Mouse (Mus musculus) midbrain, embryonic 13.5 days (tissue): ENCODE data around the gene Ube2o. TPM values are rescaled to one million over a fixed set of nuclear protein-coding genes. Genes with fewer than 3 reads are reported as not detected.

Experiments used
- ATAC-seq: fragments of 200-750 bp; cut with Nextera tagmentation; 2 replicates; pipeline ENCODE4 v1.8.0; 2017; ENCODE audit warnings: mild to moderate bottlenecking, moderate TSS enrichment, moderate library complexity
- H3K27ac ChIP-seq: fragments of 300-500 bp; sonication (generic); 2 replicates; pipeline ENCODE4 v1.5.1; 2015; ENCODE audit warnings: inconsistent platforms, mild to moderate bottlenecking, moderate library complexity
- H3K27me3 ChIP-seq: fragments of 300-500 bp; sonication (generic); 2 replicates; pipeline ENCODE4 v1.6.1; 2015; ENCODE audit warnings: mild to moderate bottlenecking, inconsistent platforms
- H3K36me3 ChIP-seq: fragments of 300-500 bp; sonication (generic); 2 replicates; pipeline ENCODE4 v1.6.1; 2015; ENCODE audit warnings: mild to moderate bottlenecking, inconsistent platforms
- H3K4me1 ChIP-seq: fragments of 300-500 bp; sonication (generic); replicated peaks from 2 replicates; pipeline ENCODE4 v1.6.1; 2015; ENCODE audit warnings: inconsistent platforms
- H3K4me2 ChIP-seq: fragments of 300-500 bp; sonication (generic); replicated peaks from 2 replicates; pipeline ENCODE4 v1.6.1; 2015; ENCODE audit warnings: moderate library complexity, mild to moderate bottlenecking, inconsistent platforms
- H3K4me3 ChIP-seq: fragments of 300-500 bp; sonication (generic); replicated peaks from 2 replicates; pipeline ENCODE4 v1.5.1; 2015; ENCODE audit warnings: mild to moderate bottlenecking, inconsistent platforms
- H3K9ac ChIP-seq: fragments of 300-500 bp; sonication (generic); replicated peaks from 2 replicates; pipeline ENCODE4 v1.6.1; 2015; ENCODE audit warnings: mild to moderate bottlenecking, inconsistent platforms
- H3K9me3 ChIP-seq: fragments of 300-500 bp; sonication (generic); 2 replicates; pipeline ENCODE4 v1.6.1; 2016; ENCODE audit warnings: mild to moderate bottlenecking, inconsistent platforms
- WGBS: fragments of 180-500 bp; shearing (Covaris S2); methylation state at CpG from one replicate; pipeline ENCODE4 v1.1.7; 2015; 5-methylcytosine and 5-hydroxymethylcytosine counted together
- polyA plus RNA-seq: library from polyadenylated mRNA; unstranded; fragments of >200 nt; fragmentation: Nextera tagmentation; extraction: Ambion mirVana; gene quantifications from 2 replicates; pipeline ENCODE4 v1.2.1, GENCODE M21; 2015

Gene Ube2o
- polyA plus RNA-seq, 1 experiment from 2014 or later = 12.3 TPM

DNA sequence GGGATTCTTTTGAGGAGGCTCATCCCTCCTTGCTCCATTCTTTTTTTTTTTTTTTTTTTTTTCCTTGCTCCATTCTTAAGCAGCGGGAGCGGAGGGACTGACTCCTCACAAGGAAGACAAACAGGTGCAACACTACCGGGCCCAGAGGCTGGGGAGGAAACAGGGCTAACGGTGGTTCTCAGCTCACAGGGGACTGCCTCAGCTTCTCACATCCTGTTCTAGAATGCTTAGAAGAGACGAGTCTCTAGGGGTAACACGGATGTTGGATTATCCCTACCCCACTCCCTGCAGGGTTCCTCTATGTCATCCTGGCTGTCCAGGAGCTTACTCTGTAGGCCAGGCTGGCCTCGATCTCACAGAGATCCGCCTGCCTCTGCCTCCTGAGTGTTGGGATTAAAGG, 8.3 kb upstream of the Ube2o start:
- Histone ChIP-seq H3K27me3 (peaks cover 5% of the 10 kb centered on the region; the same call in 1 of the 2 replicates), H3K9me3 (no peaks in the 10 kb centered on the region), H3K27ac (peak overlapping the region; percentile 42; the same call in 1 of the 2 replicates), H3K9ac (no peak overlapping the region), H3K4me1 (peaks cover 35% of the 10 kb centered on the region), H3K4me3 (no peak overlapping the region), H3K4me2 (peak overlapping the region; percentile 18; the same call in 1 of the 2 replicates), H3K36me3 (no peaks in the 10 kb centered on the region)
- 54% methylated on average over 8 of the region's 8 CpGs for WGBS
- no peak for ATAC-seq

DNA sequence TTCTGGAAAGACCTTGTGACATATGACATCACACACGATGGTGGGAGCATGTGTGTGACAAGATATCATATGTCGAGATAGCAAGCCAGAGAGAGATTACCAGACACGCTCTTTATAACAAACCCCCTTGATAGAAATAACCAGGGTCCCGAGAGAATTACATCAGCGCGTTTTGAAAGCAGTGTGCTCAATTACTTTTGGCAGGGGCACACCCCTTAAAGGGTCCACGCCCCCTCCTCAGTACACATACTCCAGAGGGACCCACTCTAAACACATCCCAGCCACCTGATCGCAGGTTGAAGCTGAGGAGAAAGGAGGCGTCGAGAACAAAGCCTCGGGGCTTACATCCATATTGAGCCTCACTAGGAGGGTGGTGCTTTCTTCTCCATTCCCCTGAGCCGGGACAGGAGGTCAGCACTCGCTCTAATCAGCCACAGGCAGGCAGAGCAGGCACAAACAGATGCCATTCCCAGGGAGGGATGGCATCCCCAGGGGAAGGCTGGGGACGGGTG, 7.8 kb upstream of the Ube2o start:
- peaks cover 35% of the 10 kb centered on the region for H3K4me1 ChIP-seq
- H3K27ac ChIP-seq = peak overlapping the region; percentile 42; the same call in 1 of the 2 replicates
- no peaks in the 10 kb centered on the region for H3K9me3 ChIP-seq
- H3K27me3 ChIP-seq = peaks cover 5% of the 10 kb centered on the region; the same call in 1 of the 2 replicates
- H3K9ac ChIP-seq = no peak overlapping the region
- 21% methylated on average over 14 of the region's 14 CpGs for WGBS
- ATAC-seq = no peak
- H3K36me3 ChIP-seq = no peaks in the 10 kb centered on the region
- no peak overlapping the region for H3K4me3 ChIP-seq
- H3K4me2 ChIP-seq = peak overlapping the region; percentile 18; the same call in 1 of the 2 replicates

GRCm38 (mm10) chr11:116586801-116587631, 5.8 kb upstream of the Ube2o start:
- WGBS = 19% methylated on average over 23 of the region's 23 CpGs
- peak; percentile 68 for ATAC-seq
- peaks cover 20% of the 10 kb centered on the region for H3K4me1 ChIP-seq
- H3K4me3 ChIP-seq = no peak overlapping the region; the same call in 1 of the 2 replicates
- no peaks in the 10 kb centered on the region for H3K36me3 ChIP-seq
- 0 out of 2 replicates have a peak overlapping the region, but pooled peaks have one; percentile 1 for H3K27ac ChIP-seq
- no peak overlapping the region for H3K9ac ChIP-seq
- peak overlapping the region; percentile 33 for H3K4me2 ChIP-seq
- peaks cover 5% of the 10 kb centered on the region; the same call in 1 of the 2 replicates for H3K27me3 ChIP-seq
- H3K9me3 ChIP-seq = no peaks in the 10 kb centered on the region

DNA sequence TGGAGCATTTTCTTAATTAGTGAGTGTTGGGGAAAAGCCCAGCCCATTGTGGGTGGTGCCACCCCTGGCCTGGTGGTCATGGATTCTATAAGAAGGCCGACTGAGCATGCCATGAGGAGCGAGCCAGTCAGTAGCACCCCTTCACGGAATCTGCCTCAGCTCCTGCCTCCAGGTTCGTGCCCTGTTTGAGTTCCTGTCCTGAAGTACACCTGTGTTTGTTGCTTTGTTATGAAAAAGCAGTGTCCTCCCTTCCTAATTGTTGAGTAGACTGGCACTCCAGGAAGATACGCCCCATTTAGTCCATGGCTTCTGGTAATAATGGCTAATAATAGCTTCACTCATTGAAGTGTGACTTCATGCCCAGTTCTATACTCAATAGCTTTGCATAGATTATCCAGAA, 5.1 kb upstream of the Ube2o start, which contains the start of gene Aanat:
TSS of gene Aanat (plus strand) at position 123 of the 400 bp plus-strand sequence.
- Histone ChIP-seq H3K27me3 (peaks cover 5% of the 10 kb centered on the region; the same call in 1 of the 2 replicates), H3K4me1 (peaks cover 20% of the 10 kb centered on the region), H3K27ac (0 out of 2 replicates have a peak within 1 kb of the TSS, but pooled peaks have one; percentile 1), H3K4me2 (peak within 1 kb of the TSS; percentile 33), H3K4me3 (no peak within 1 kb of the TSS; the same call in 1 of the 2 replicates), H3K9ac (no peak within 1 kb of the TSS), H3K9me3 (no peaks in the 10 kb centered on the region), H3K36me3 (no peaks in the 10 kb centered on the region)
- WGBS = 55% methylated on average over 5 of the region's 5 CpGs
- ATAC-seq = no peak; the same call in 1 of the 2 replicates

DNA sequence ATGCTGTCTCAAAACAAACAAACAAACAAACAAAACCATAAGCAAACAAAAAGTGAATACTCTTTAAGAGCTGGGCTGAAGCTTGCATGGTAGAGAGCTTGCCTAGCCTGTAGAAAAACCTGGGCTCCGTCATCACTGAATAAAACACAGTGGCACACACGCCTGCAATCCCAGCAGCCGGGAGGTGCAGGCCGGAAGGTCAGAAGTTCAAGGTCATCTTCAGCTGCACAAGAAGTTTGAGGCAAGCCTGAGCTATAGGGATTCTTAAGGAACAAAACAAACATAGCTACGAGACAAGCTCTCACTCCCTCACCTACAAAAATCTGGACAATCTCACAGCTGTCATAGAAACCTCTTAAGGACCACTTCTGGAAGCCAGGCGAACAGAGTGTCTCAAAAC, 4.4 kb upstream of the Ube2o start:
- ATAC-seq = no peak
- peaks cover 5% of the 10 kb centered on the region; the same call in 1 of the 2 replicates for H3K27me3 ChIP-seq
- H3K9me3 ChIP-seq = no peaks in the 10 kb centered on the region
- H3K27ac ChIP-seq = no peak overlapping the region
- H3K36me3 ChIP-seq = no peaks in the 10 kb centered on the region
- 84% methylated on average over 6 of the region's 6 CpGs for WGBS
- no peak overlapping the region for H3K4me2 ChIP-seq
- H3K4me3 ChIP-seq = no peak overlapping the region
- no peak overlapping the region for H3K9ac ChIP-seq
- peaks cover 20% of the 10 kb centered on the region for H3K4me1 ChIP-seq

DNA sequence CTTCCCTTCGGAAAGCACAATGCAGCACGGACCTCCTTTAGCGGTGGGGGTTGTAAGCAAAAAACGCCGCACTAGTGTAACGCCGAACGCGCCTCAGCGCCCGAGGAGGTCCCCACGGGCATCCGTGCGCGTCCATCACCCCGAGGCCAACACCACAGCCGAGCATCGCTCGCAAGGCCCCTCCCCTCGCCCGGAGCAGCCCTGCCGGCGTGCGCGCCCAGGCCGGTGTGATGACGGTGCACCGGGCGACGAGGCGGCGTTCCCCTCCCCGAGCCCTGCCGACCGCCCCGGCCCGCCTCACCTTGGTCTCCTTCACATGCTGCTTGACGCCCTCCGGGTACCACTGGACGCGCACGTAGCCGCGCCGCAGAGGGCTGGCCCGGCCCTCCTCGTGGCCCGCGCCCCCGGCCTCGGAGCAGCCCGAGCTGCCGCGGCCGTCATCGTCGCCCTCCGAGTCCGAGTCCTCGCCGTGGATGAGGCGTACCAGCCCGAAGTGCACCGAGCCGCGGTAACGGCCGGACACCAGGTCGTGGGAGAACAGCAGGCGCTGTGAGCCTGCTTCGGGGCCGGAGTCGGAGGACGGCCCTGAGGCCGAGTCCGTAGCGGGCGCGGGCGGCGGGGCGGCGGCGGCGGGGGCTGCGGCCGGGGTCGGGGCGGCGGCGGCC, 404 bp downstream of the Ube2o start:
- no peaks in the 10 kb centered on the region; the same call in 1 of the 2 replicates for H3K27me3 ChIP-seq
- H3K36me3 ChIP-seq = no peaks in the 10 kb centered on the region; the same call in 1 of the 2 replicates
- WGBS = under 1% methylated on average over 85 of the region's 91 CpGs
- H3K9ac ChIP-seq = peak overlapping the region; percentile 94
- H3K27ac ChIP-seq = peak overlapping the region; percentile 95
- H3K4me2 ChIP-seq = peak overlapping the region; percentile 74
- H3K4me3 ChIP-seq = peak overlapping the region; percentile 95
- no peaks in the 10 kb centered on the region for H3K9me3 ChIP-seq
- H3K4me1 ChIP-seq = peaks cover 40% of the 10 kb centered on the region
- peak; percentile 86 for ATAC-seq

GRCm38 (mm10) chr11:116580031-116580652, 1.1 kb downstream of the Ube2o start:
- Histone ChIP-seq H3K27me3 (no peaks in the 10 kb centered on the region), H3K9ac (peak overlapping the region; percentile 94), H3K9me3 (no peaks in the 10 kb centered on the region), H3K27ac (peak overlapping the region; percentile 95), H3K36me3 (no peaks in the 10 kb centered on the region; the same call in 1 of the 2 replicates), H3K4me2 (peak overlapping the region; percentile 74), H3K4me3 (peak overlapping the region; percentile 95), H3K4me1 (peaks cover 47% of the 10 kb centered on the region)
- ATAC-seq = peak; percentile 18
- 23% methylated on average over 10 of the region's 10 CpGs for WGBS

DNA sequence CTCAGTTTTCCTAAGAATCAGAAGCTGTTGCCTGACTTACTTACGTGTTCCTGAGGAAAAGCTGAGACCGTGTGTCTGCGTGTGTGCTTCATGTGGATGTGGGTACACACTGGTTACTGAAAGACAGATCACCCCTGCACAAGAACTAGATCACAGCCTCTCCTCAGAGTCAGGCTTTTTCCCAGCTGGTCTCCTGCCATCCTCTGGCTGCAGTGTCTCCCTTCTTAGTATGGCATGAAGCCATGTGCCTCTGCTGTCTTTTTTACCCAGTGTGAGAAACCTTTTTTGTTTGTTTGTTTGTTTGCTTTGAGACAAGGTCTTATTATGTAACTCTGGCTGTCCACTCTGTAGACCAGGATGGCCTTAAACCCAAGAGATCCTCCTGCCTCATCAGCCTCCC, 2.0 kb downstream of the Ube2o start:
- 94% methylated on average over 3 of the region's 3 CpGs for WGBS
- ATAC-seq = no peak
- peaks cover 55% of the 10 kb centered on the region for H3K4me1 ChIP-seq

GRCm38 (mm10) chr11:116575396-116575795, 5.9 kb downstream of the Ube2o start:
- Histone ChIP-seq H3K9ac (no peak overlapping the region), H3K4me3 (no peak overlapping the region), H3K4me1 (peaks cover 84% of the 10 kb centered on the region), H3K27ac (no peak overlapping the region), H3K36me3 (no peaks in the 10 kb centered on the region; the same call in 1 of the 2 replicates), H3K4me2 (no peak overlapping the region), H3K27me3 (no peaks in the 10 kb centered on the region), H3K9me3 (no peaks in the 10 kb centered on the region)
- 93% methylated on average over 2 of the region's 2 CpGs for WGBS
- ATAC-seq = no peak

More for the DNA sequence above, 2.0 kb downstream of the Ube2o start:
- H3K4me3 ChIP-seq = no peak overlapping the region; the same call in 1 of the 2 replicates
- H3K36me3 ChIP-seq = no peaks in the 10 kb centered on the region; the same call in 1 of the 2 replicates
- H3K4me2 ChIP-seq = peak overlapping the region; percentile 74
- no peak overlapping the region for H3K9ac ChIP-seq
- no peaks in the 10 kb centered on the region for H3K27me3 ChIP-seq
- no peaks in the 10 kb centered on the region for H3K9me3 ChIP-seq
- H3K27ac ChIP-seq = no peak overlapping the region

DNA sequence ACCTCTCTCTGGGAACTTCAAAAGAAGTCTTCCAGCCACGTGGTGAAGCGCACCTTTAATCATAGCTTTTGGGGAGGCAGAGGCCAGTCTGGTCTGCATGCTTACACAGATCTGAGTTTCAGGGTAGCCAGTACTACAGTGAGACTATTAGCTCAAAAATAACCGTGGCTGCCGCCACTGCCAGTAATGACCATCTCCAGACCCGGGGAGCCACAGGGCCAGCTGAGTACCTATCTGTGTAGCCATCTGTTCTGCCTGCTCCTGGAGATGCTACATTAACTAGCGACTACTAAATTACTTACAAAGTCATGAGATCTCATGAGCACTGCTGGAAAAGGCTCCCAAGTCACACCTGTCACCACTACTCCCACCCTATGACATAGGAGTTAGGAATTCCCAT, 6.3 kb downstream of the Ube2o start:
- Histone ChIP-seq H3K9me3 (no peaks in the 10 kb centered on the region), H3K9ac (no peak overlapping the region), H3K4me1 (peaks cover 81% of the 10 kb centered on the region), H3K27ac (no peak overlapping the region), H3K27me3 (no peaks in the 10 kb centered on the region), H3K4me3 (no peak overlapping the region), H3K36me3 (no peaks in the 10 kb centered on the region; the same call in 1 of the 2 replicates), H3K4me2 (no peak overlapping the region)
- ATAC-seq = peak; percentile 11; the same call in 1 of the 2 replicates
- WGBS = 62% methylated on average over 6 of the region's 6 CpGs

GRCm38 (mm10) chr11:116574486-116574885, 6.8 kb downstream of the Ube2o start:
- ATAC-seq = no peak
- Histone ChIP-seq H3K9me3 (no peaks in the 10 kb centered on the region), H3K36me3 (no peaks in the 10 kb centered on the region; the same call in 1 of the 2 replicates), H3K9ac (no peak overlapping the region), H3K27ac (no peak overlapping the region), H3K4me3 (no peak overlapping the region), H3K4me2 (no peak overlapping the region), H3K4me1 (peaks cover 76% of the 10 kb centered on the region), H3K27me3 (no peaks in the 10 kb centered on the region)
- 59% methylated on average over 6 of the region's 6 CpGs for WGBS
